Mouse (Mus musculus) ovary, postnatal 14 days (tissue): ENCODE results near the gene Cxcl17.
"Not testable (repeated sequence)": the region's sequence is repeated elsewhere in the genome, so short reads cannot be mapped to it uniquely, and the experiment has no call there.

Experiments
- DNase-seq: peaks from one replicate; pipeline ENCODE4 v3.0.0; 2022; ENCODE audit warnings: low spot score

Gene Cxcl17

GRCm38 (mm10) chr7:25424429-25424828, 11.7 kb upstream of the Cxcl17 start:
- DNase-seq, result peak; percentile 86

DNA sequence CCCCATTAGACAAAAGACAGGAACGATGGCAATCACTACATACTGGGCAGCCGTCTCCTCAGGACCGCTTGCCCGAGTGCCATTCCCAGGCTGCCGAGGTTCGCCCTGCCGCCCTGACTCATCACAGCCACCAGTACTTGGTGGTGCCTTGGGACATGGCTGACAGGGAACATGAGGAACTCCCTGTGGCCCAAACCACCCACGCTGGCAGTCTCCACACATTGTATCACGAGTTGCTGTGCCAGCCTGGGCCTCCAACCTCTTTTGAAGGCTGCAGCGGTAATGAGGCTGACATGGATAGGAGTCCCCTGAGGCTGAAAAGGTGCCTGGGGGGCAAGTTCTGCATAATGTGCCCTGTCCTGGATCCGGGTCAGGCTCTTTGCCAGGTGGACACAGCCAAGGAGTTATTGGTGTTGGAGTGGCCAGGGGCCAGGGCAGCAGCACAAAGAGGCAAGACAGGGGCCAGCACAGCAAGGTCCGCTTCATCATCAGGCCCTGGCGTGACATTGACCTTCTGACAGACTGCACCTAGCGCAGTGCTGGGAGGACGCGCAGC, 9.7 kb upstream of the Cxcl17 start:
- DNase-seq, result no peak

- no peak for DNase-seq
Observed at GRCm38 (mm10) chr7:25419943-25420342, 7.3 kb upstream of the Cxcl17 start.

GRCm38 (mm10) chr7:25419536-25419935, 6.8 kb upstream of the Cxcl17 start:
- DNase-seq, result no peak

GRCm38 (mm10) chr7:25417597-25417996, 4.9 kb upstream of the Cxcl17 start:
- no peak for DNase-seq

DNA sequence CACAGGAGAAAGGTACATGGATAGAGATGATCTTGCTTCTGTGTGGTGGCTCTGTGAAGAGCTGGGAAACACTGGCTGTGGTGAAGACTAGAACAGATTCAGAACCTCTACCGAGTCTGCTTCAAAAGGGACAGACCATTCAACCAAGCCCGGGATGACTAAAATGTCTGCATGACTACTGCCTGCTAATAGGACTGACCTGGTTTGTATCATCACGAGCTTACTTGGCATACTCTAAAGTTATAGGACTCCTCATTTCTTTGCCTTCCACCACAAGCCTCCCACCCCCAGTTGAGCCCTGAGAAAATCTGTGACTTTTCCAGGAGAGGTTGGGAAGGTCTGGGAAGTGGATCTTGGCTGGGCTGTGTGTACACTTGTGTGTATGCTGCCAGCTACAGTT, 825 bp downstream of the Cxcl17 start:
- DNase-seq, result no peak

- no peak for DNase-seq
Observed at GRCm38 (mm10) chr7:25410969-25411615, 1.6 kb downstream of the Cxcl17 start.

DNA sequence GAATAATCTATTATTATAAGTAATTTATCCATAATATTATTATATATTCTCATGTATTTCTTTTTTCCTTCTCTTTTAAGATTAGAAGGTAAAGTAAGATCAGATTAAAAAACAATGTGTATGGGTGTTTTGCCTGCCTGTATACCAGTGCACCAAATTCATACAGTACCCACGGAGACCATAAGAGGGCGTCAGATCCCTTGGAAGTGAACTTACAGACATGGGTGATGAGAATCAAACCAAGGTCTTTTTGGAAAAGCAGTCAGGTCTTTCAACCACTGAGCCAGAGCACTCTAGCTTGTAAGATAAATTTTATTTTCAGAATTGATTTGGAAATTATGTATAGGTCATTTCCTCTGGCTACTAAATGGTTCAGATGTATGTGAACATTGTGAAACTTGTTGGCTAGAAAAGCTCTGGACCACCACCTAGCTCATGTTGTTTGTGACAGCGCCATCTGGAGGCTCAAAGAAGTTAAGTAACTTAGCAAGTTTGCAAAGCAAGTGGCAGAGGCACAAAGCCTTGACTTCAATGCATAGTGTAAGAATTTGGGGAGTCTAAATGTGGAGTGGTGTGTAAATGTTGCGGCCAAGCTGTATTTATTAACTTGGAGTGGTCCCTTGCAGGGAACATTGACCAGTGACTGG, 3.4 kb downstream of the Cxcl17 start:
- no peak for DNase-seq

- no peak for DNase-seq
Observed at GRCm38 (mm10) chr7:25406468-25406867, 6.2 kb downstream of the Cxcl17 start.

GRCm38 (mm10) chr7:25402671-25403101, 10.0 kb downstream of the Cxcl17 start:
- DNase-seq, result no peak

- no peak for DNase-seq
Observed at GRCm38 (mm10) chr7:25401986-25402385, 10.7 kb downstream of the Cxcl17 start.

- no peak for DNase-seq
Observed at GRCm38 (mm10) chr7:25401551-25401950, 11.1 kb downstream of the Cxcl17 start.

DNA sequence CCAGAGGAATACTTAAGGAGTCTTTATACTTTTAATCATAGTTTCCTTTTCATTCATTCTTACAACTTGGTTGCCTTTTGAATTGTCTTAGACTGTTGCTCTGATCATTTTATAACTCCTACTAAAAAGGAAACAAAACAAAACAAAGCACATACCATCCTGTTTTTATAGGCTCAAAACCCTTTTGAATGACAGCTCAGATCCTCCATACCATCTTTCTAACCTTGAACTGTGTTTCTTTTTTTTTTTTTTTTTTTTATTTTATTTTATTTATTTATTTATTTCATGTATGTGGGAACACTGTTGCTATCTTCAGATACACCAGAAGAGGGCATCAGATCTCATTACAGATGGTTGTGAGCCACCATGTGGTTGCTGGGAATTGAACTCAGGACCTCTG, 13.7 kb downstream of the Cxcl17 start:
- not testable (repeated sequence) for DNase-seq

- DNase-seq, result no peak
Observed at GRCm38 (mm10) chr7:25398610-25399009, 14.1 kb downstream of the Cxcl17 start, which contains the start of gene Lipe. Gene Lipe, minus strand, starts transcription at chr7:25398710.

DNA sequence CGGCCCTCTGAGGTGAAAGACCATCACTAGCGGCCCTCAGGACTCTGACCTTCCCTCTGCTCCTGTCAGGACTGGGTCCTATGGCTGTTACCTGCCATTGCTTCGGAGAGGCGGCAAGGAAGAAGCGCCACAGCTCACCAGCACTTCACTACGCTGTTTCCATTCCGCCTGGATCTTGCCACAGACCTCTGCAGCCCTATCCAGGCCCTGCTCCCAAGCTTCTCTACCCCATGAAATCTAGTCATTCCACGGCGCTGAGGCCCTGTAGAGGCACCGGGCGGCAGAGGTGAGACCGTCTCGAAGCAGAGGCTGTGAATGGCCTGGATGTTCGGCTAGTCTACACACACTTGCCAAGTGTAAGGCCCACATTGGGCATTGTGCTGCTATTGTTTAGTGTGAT, 16.1 kb downstream of the Cxcl17 start:
- no peak for DNase-seq

GRCm38 (mm10) chr7:25395558-25396521, 16.8 kb downstream of the Cxcl17 start:
- DNase-seq, result peak; percentile 93

- DNase-seq, result no peak
Observed at GRCm38 (mm10) chr7:25395186-25395557, 17.5 kb downstream of the Cxcl17 start.

DNA sequence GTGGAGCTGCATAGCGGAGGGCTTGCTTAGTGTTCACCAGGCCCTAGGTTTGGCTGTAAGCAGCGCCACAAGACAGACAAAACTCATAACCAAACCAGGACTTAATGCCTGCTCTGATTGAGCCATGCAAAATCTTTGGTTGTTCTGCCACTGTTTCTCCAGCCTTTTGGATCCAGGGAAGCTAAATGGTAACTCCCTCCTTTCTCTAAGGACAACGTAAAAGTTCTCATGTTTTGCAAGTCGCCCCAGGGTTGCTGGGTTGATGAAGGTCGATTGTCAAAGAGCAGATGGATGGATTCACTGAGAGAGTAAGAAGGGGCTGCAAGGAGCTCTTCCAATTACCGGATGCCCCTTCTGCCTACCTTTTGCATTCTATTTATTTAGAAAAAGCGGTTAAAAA, 17.9 kb downstream of the Cxcl17 start:
- no peak for DNase-seq

GRCm38 (mm10) chr7:25393451-25394210, 19.1 kb downstream of the Cxcl17 start:
- DNase-seq, result no peak

DNA sequence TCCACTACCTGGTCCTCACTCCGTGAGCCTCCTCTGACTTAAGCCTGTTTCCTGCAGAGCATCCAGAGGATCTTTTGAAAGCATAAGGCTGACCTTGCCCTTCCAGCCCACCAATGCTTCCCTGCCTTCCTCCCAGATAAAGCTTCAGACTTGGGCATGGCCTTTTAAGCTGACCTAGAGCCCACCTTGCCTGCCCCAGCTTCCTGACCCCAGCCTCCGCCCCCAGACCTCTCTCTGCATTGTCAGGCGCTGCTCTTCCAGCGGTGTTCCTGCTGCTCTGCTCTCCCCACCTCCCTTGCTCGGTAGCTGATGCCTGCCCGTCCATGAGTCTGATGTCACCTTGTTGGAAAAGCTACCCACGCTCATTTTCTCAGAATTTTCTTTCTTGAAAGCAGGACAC, 19.8 kb downstream of the Cxcl17 start:
- no peak for DNase-seq

DNA sequence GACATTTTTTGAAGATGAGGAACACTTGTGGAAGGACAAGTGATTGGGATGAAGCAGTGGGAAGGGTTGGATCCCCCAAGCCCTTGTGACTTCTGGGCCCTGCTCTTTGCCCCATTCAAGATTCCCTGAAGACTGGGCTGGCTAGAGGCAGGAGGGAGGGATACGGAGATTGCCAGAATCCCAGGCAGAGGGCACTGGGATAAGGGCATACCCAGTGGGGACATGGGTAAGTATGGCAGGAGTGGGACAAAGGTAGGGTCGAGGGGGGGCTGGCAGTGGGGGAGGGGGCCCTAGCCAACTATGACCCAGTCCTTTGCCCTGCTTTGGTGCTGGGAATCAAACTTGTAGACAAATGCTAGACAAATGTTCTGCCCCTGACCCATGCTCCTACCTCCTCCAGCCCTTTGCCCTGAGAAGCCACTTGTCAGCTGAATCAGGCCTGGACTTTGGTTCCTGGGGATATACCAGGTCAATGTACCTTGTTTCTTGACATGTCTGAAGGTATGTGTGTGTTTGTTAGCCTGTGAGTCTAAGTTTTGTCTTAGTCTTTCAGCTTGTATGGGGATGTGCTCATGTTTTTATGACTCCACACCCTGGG, 20.7 kb downstream of the Cxcl17 start:
- no peak for DNase-seq
